Mouse (Mus musculus) subcutaneous adipose tissue, adult 2 months (tissue): ENCODE data around the gene Nrn1. TPM values are rescaled to one million over a fixed set of nuclear protein-coding genes. Genes with fewer than 3 reads are reported as not detected.

Experiments
- polyA plus RNA-seq: library from polyadenylated mRNA; depleted of rRNA; stranded (reverse); fragments of >200 nt; gene quantifications from 2 replicates; pipeline ENCODE4 v1.2.3, GENCODE M21; 2012; ENCODE audit warnings: low replicate concordance; rRNA removed

Gene Nrn1
- 8.9 and 10.3 TPM in 2 replicates for polyA plus RNA-seq

DNA sequence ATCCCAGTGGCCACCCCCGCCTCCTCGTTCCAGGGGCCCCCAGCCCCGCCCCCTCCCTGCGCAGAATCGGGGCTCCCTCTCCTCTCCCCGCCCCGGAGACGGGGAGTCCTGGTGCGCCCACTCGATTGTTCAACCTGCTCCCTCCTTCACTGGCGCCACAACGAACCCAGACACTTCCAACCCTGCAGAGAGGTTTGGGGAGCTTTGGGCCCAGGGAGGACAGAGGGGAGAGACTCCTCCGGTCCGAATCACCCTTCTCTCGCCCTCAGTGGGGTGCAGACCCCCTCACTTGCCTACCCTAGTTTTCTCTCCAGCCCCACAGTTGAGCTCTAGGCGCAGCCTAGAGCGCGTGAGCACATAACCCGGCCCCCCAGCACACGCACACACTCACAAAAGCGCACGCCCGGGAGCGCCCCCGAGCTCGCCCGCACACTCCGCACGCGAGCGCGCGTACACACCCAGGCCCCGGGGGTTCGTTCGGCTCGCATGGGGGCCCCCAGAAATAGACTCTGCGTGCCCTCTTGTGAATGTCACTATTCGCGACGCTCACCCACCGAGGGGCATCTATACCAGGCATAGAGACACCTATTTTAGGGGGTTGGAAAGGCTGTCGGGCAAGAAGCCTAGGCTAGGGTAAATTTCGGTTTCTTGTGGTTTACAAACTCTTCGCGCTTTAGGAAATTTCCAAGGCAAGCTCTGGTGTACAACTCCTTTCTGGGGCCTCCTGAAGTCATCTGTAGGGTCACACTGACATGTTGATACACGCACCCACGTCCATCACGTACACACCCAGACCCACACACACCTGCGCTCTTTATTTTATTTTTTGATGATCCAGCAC is at the start of gene Nrn1:
Gene Nrn1, minus strand, starts transcription at position 401 of the 841 bp plus-strand sequence.

